Mouse (Mus musculus) midbrain, embryonic 12.5 days (tissue): ENCODE results near the gene Lefty2. TPM values are rescaled to one million over a fixed set of nuclear protein-coding genes. Genes with fewer than 3 reads are reported as not detected.
"Not testable (repeated sequence)": the region's sequence is repeated elsewhere in the genome, so short reads cannot be mapped to it uniquely, and the experiment has no call there.

Source experiments
- ATAC-seq: fragments of 200-750 bp; cut with Nextera tagmentation; 2 replicates; pipeline ENCODE4 v1.8.0; 2017; ENCODE audit warnings: low read depth, moderate TSS enrichment, moderate library complexity; ENCODE audit not compliant: low FRiP score
- H3K27ac ChIP-seq: fragments of 300-500 bp; sonication (generic); replicated peaks from 2 replicates; pipeline ENCODE4 v1.5.1; 2016; ENCODE audit warnings: mild to moderate bottlenecking
- H3K27me3 ChIP-seq: fragments of 300-500 bp; sonication (generic); 2 replicates; pipeline ENCODE4 v1.6.1; 2016; ENCODE audit warnings: mild to moderate bottlenecking
- H3K36me3 ChIP-seq: fragments of 300-500 bp; sonication (generic); 2 replicates; pipeline ENCODE4 v1.6.1; 2016
- H3K4me1 ChIP-seq: fragments of 300-500 bp; sonication (generic); 2 replicates; pipeline ENCODE4 v1.6.1; 2016
- H3K4me2 ChIP-seq: fragments of 300-500 bp; sonication (generic); replicated peaks from 2 replicates; pipeline ENCODE4 v1.6.1; 2016; ENCODE audit warnings: mild to moderate bottlenecking, moderate library complexity
- H3K4me3 ChIP-seq: fragments of 300-500 bp; sonication (generic); 2 replicates; pipeline ENCODE4 v1.5.1; 2016; ENCODE audit warnings: mild to moderate bottlenecking
- H3K9ac ChIP-seq: fragments of 300-500 bp; sonication (generic); replicated peaks from 2 replicates; pipeline ENCODE4 v1.6.1; 2016; ENCODE audit warnings: mild to moderate bottlenecking, moderate library complexity
- H3K9me3 ChIP-seq: fragments of 300-500 bp; sonication (generic); 2 replicates; pipeline ENCODE4 v1.6.1; 2016; ENCODE audit warnings: mild to moderate bottlenecking
- WGBS: fragments of 180-500 bp; shearing (Covaris S2); methylation state at CpG from one replicate; pipeline ENCODE4 v1.1.7; 2016; 5-methylcytosine and 5-hydroxymethylcytosine counted together
- polyA plus RNA-seq: library from polyadenylated mRNA; unstranded; fragments of >200 nt; fragmentation: Nextera tagmentation; extraction: Ambion mirVana; gene quantifications from 2 replicates; pipeline ENCODE4 v1.2.1, GENCODE M21; 2016

Gene Lefty2
- polyA plus RNA-seq, 1 experiment from 2014 or later, result not detected

- not testable (repeated sequence) for H3K27ac ChIP-seq, H3K9ac ChIP-seq, H3K4me3 ChIP-seq, ATAC-seq, H3K9me3 ChIP-seq, H3K4me2 ChIP-seq, H3K36me3 ChIP-seq
- peaks cover 85% of the 10 kb centered on the region for H3K27me3 ChIP-seq
- 76% methylated on average over 2 of the region's 2 CpGs for WGBS
- peaks cover 23% of the 10 kb centered on the region for H3K4me1 ChIP-seq
Measured at GRCm38 (mm10) chr1:180938781-180939180, 45.9 kb downstream of the Lefty2 start.

GRCm38 (mm10) chr1:180940776-180941460 lies 48.0 kb downstream of the Lefty2 start:
- peaks cover 32% of the 10 kb centered on the region for H3K4me1 ChIP-seq
- no peaks in the 10 kb centered on the region for H3K9me3 ChIP-seq
- H3K27me3 ChIP-seq, result peaks cover 80% of the 10 kb centered on the region
- WGBS, result 87% methylated on average over 7 of the region's 7 CpGs
- no peak overlapping the region for H3K4me3 ChIP-seq
- H3K27ac ChIP-seq, result no peak overlapping the region
- no peak for ATAC-seq
- H3K36me3 ChIP-seq, result no peaks in the 10 kb centered on the region
- H3K9ac ChIP-seq, result no peak overlapping the region
- no peak overlapping the region for H3K4me2 ChIP-seq

- 2% methylated on average over 18 of the region's 18 CpGs for WGBS
- Histone ChIP-seq H3K4me3 (peak overlapping the region; percentile 73), H3K4me2 (peak overlapping the region; percentile 86), H3K36me3 (no peaks in the 10 kb centered on the region), H3K9ac (peak overlapping the region; percentile 58), H3K9me3 (no peaks in the 10 kb centered on the region), H3K27me3 (peaks cover 72% of the 10 kb centered on the region), H3K27ac (no peak overlapping the region), H3K4me1 (peaks cover 33% of the 10 kb centered on the region)
- 0 out of 2 replicates have a peak, but pooled peaks have one; percentile 7 for ATAC-seq
Measured at GRCm38 (mm10) chr1:180941726-180942125, 48.8 kb downstream of the Lefty2 start.

GRCm38 (mm10) chr1:180942166-180943031 lies 49.5 kb downstream of the Lefty2 start, which contains the start of gene Tmem63a:
TSS of gene Tmem63a (plus strand) at chr1:180942344.
- peak; percentile 50 for ATAC-seq
- H3K4me1 ChIP-seq, result peaks cover 33% of the 10 kb centered on the region
- H3K36me3 ChIP-seq, result no peaks in the 10 kb centered on the region
- 1% methylated on average over 70 of the region's 73 CpGs for WGBS
- H3K4me2 ChIP-seq, result peak within 1 kb of the TSS; percentile 86
- H3K27ac ChIP-seq, result no peak within 1 kb of the TSS
- H3K9me3 ChIP-seq, result no peaks in the 10 kb centered on the region
- peak within 1 kb of the TSS; percentile 58 for H3K9ac ChIP-seq
- H3K27me3 ChIP-seq, result peaks cover 66% of the 10 kb centered on the region
- H3K4me3 ChIP-seq, result peak within 1 kb of the TSS; percentile 73

GRCm38 (mm10) chr1:180943032-180943644 lies 50.2 kb downstream of the Lefty2 start:
- H3K27me3 ChIP-seq, result peaks cover 59% of the 10 kb centered on the region
- peak overlapping the region; percentile 58; the same call in 1 of the 2 replicates for H3K9ac ChIP-seq
- 51% methylated on average over 11 of the region's 11 CpGs for WGBS
- no peak overlapping the region for H3K27ac ChIP-seq
- no peaks in the 10 kb centered on the region for H3K9me3 ChIP-seq
- H3K36me3 ChIP-seq, result no peaks in the 10 kb centered on the region
- peak overlapping the region; percentile 86 for H3K4me2 ChIP-seq
- peaks cover 33% of the 10 kb centered on the region for H3K4me1 ChIP-seq
- ATAC-seq, result no peak
- peak overlapping the region; percentile 73 for H3K4me3 ChIP-seq

- Histone ChIP-seq H3K27ac (no peak overlapping the region), H3K36me3 (no peaks in the 10 kb centered on the region), H3K9me3 (no peaks in the 10 kb centered on the region), H3K9ac (no peak overlapping the region), H3K4me1 (peaks cover 33% of the 10 kb centered on the region), H3K4me2 (no peak overlapping the region), H3K27me3 (peaks cover 56% of the 10 kb centered on the region), H3K4me3 (no peak overlapping the region)
- WGBS, result 68% methylated on average over 1 of the region's 1 CpGs
- no peak for ATAC-seq
Measured at GRCm38 (mm10) chr1:180943896-180944295, 51.0 kb downstream of the Lefty2 start.

- WGBS, result 79% methylated on average over 4 of the region's 4 CpGs
- Histone ChIP-seq H3K4me2 (no peak overlapping the region), H3K4me1 (peaks cover 33% of the 10 kb centered on the region), H3K27ac (no peak overlapping the region), H3K4me3 (no peak overlapping the region), H3K9ac (no peak overlapping the region), H3K36me3 (no peaks in the 10 kb centered on the region), H3K9me3 (no peaks in the 10 kb centered on the region), H3K27me3 (peaks cover 56% of the 10 kb centered on the region)
- ATAC-seq, result no peak
Measured at GRCm38 (mm10) chr1:180944553-180944952, 51.6 kb downstream of the Lefty2 start.

GRCm38 (mm10) chr1:180945001-180945980 lies 52.4 kb downstream of the Lefty2 start:
- Histone ChIP-seq H3K4me2 (peak overlapping the region; percentile 6; the same call in 1 of the 2 replicates), H3K36me3 (no peaks in the 10 kb centered on the region), H3K27me3 (peaks cover 51% of the 10 kb centered on the region)

GRCm38 (mm10) chr1:180946448-180946847 lies 53.5 kb downstream of the Lefty2 start:
- H3K4me3 ChIP-seq, result no peak overlapping the region
- no peaks in the 10 kb centered on the region for H3K36me3 ChIP-seq
- H3K4me2 ChIP-seq, result no peak overlapping the region
- WGBS, result 91% methylated on average over 6 of the region's 6 CpGs
- H3K27me3 ChIP-seq, result peaks cover 40% of the 10 kb centered on the region
- H3K4me1 ChIP-seq, result peaks cover 28% of the 10 kb centered on the region
- no peak for ATAC-seq
- H3K9me3 ChIP-seq, result no peaks in the 10 kb centered on the region
- no peak overlapping the region for H3K27ac ChIP-seq
- H3K9ac ChIP-seq, result no peak overlapping the region

More at GRCm38 (mm10) chr1:180945001-180945980, 52.4 kb downstream of the Lefty2 start:
- 36% methylated on average over 20 of the region's 20 CpGs for WGBS
- Histone ChIP-seq H3K4me3 (no peak overlapping the region), H3K9ac (no peak overlapping the region), H3K9me3 (no peaks in the 10 kb centered on the region), H3K27ac (0 out of 2 replicates have a peak overlapping the region, but pooled peaks have one; percentile 10), H3K4me1 (peaks cover 33% of the 10 kb centered on the region)
- ATAC-seq, result no peak
